Mouse (Mus musculus): ENCODE data around the gene Stab1. TPM values are rescaled to one million over a fixed set of nuclear protein-coding genes. Genes with fewer than 3 reads are reported as not detected.
A peak's percentile ranks its signal among the peaks of the same experiment; 100 is the strongest.

Gene Stab1
- polyA plus RNA-seq, 1 experiment from 2014 or later = 20.7 TPM

DNA sequence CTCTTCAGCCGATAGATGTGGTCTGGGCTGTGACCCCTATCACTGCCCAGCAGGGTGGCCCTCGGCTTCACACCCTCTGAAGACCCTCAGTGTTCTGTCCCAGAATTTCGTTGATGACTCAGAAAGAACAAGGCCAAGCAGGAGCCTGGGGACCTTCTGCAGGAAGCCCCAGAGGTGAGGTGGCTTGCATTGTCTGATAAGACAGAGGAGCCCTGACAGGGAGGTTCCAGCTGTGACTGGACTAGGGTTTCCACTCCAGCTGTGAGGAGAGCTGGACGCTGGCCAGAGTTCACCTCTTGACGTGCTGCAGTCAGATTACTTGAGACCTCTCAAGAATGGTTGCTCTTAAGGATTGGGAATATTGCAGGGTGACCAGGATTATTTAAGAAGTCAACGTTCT is 36.4 kb downstream of the Stab1 start:
- H3K27ac ChIP-seq = peak overlapping the region; percentile 98
- no peak for DNase-seq (ENCODE audit: extremely low spot score, low spot score)
- no peaks in the 10 kb centered on the region for H3K27me3 ChIP-seq (ENCODE audit: poor library complexity, severe bottlenecking)
- no peaks in the 10 kb centered on the region for H3K9me3 ChIP-seq
- WGBS = 14% methylated on average over 6 of the region's 6 CpGs
- peak overlapping the region; percentile 98 for H3K4me3 ChIP-seq
- peaks cover 63% of the 10 kb centered on the region for H3K4me1 ChIP-seq
- peaks cover 50% of the 10 kb centered on the region for H3K36me3 ChIP-seq (replicated peaks)

DNA sequence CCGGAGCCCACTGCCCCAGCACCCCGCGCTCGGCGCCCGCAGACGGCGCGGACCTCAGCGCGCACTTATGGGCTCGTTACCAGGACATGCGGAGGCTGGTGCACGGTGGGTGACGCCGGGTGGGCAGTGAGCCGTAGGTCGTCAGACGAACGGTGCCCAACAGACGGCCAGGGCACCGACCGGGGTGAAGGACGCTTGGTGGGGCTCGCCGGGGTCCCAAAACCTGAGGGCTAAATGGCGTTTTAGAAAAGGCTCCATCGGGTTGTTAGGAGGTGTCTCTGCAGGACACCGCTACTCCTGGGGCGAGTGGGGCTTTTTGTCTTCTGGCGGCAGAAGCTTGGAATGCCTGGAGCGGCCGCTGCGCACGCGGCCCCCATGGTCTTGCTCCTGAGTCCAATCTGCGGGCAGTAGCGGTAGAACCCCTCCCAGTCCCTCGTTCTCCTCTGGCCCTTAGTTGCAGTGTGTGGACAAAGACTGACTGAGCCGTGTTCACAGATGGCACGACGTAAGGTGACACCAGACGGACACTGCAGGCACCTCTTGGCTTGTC is 37.1 kb downstream of the Stab1 start:
- no peaks in the 10 kb centered on the region for H3K9me3 ChIP-seq
- peak overlapping the region; percentile 98 for H3K4me3 ChIP-seq
- H3K27me3 ChIP-seq (ENCODE audit: poor library complexity, severe bottlenecking) = no peaks in the 10 kb centered on the region
- peak; percentile 41 for DNase-seq (ENCODE audit: extremely low spot score, low spot score)
- 0% methylated on average over 43 of the region's 43 CpGs for WGBS
- H3K36me3 ChIP-seq (replicated peaks) = peaks cover 50% of the 10 kb centered on the region
- peak overlapping the region; percentile 98 for H3K27ac ChIP-seq
- peaks cover 69% of the 10 kb centered on the region for H3K4me1 ChIP-seq

DNA sequence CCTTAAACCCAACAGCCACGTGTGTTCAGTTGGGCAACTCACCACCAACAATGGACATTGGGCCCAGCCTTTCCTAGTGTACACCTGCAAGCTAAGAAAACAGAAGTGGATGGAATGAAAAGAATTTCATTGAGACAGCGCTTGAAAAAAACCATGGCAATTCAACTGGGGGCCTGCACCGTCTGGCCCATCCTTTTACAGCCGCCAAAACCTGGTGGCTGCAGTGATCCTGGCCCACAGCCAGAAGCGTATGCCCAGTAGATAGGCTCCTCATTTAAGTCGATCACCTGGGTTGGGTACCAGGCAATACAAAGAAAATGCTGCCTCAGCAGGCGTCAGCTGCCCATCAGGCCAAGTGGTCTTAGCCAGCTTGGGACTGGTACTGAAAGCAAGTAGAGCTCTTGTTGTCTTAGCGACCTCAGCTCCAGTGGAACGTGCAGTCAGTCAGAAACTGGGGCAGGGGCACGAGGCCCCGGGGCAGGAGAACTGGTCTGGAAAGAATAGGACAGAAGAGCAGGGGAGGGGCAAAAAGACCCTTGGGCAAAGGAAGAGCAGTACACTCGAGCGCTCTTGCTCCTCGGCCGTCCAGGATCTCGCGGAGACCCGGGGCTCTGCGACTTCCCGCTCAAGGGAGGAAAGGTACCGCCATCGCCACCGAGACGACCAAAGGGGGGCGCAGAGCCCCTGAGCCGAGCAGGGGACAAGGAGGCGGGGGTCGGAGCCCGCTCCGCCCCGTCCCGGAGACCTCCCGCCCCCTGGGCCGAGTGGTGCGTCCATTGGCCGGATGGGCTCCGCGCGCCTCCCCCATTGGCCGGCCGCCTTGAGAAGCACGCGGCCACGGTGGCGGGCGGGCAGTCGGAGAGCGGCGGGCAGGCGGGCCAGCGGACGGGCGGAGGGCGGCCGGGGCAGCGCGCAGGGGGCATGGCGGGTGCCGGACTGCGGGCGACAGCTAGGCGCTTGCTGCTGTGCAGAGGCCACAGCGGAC is 37.9 kb downstream of the Stab1 start, which contains the start of gene Nt5dc2:
Gene Nt5dc2, plus strand, starts transcription at position 818 of the 985 bp plus-strand sequence.
- 6% methylated on average over 50 of the region's 63 CpGs for WGBS

DNA sequence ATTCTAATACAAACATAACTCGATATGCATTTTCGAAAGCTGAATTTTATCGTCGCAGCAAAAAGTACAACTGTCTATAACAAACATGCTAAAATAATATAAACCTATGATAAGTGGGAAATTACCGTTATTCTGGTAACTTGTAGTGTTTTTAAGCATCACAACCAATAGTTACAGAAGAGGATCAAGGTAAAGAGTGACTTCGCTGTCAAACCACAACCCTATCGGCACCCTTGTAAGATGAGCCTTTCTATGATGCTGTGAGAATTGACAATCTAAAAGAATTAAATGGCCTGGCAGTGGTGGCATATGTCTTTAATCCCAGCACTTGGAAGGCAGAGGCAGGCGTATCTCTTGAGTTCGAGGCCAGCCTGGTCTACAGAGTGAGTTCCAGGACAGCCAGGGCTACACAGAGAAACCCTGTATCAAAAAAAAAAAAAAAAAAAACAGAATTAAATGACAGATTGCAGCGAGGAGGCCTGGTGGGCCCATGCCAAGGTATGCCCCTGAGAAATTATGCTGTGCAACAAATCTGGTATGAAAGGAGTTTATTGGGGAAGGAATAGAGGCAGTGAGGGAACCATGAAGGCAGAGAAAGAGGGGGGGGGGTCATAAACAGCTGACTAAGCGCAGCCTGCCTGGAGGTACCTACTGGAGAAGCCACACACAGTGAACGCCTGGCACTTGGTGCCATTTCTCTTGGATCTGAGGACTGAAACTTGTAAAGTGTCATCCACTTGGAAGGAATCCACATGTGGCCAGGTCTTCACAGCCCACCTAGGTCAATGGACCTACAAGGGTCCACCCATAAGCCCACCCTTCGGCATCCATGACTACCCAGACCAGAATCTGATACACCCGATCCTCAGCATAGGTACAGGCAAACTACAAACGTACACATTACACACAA is 38.9 kb downstream of the Stab1 start:
- Histone ChIP-seq H3K9me3 (no peaks in the 10 kb centered on the region), H3K27me3 (ENCODE audit: poor library complexity, severe bottlenecking) (no peaks in the 10 kb centered on the region), H3K36me3 (replicated peaks) (peaks cover 48% of the 10 kb centered on the region), H3K4me3 (peak overlapping the region; percentile 98), H3K4me1 (peaks cover 78% of the 10 kb centered on the region), H3K27ac (peak overlapping the region; percentile 98)
- DNase-seq (ENCODE audit: extremely low spot score, low spot score) = peak; percentile 14
- 70% methylated on average over 15 of the region's 15 CpGs for WGBS

More for the DNA sequence above, 37.9 kb downstream of the Stab1 start, which contains the start of gene Nt5dc2:
- Histone ChIP-seq H3K4me1 (peaks cover 74% of the 10 kb centered on the region), H3K9me3 (no peaks in the 10 kb centered on the region), H3K27ac (peak within 1 kb of the TSS; percentile 98), H3K36me3 (replicated peaks) (peaks cover 48% of the 10 kb centered on the region), H3K27me3 (ENCODE audit: poor library complexity, severe bottlenecking) (no peaks in the 10 kb centered on the region), H3K4me3 (peak within 1 kb of the TSS; percentile 98)
- DNase-seq (ENCODE audit: extremely low spot score, low spot score) = peak; percentile 90

DNA sequence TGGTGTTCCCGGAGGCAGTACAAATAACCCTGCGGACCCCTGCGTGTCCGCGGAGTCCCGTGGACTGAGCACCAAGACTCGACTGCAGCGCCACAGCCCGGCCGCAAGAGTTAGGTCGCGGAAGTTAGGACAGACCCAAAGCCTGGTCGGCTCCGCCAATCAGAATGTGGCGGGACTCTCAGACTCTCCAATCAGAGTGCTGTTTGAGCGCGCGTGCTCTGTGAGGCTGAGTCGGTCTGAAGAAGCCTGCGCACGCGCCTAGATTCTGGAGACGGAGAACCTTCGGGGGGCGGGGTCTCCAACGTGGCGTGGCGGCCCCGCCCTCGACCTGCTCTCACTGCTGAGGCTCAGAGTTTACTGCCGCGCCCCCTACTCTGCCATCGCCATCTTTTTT is 39.6 kb downstream of the Stab1 start, which contains the start of gene Smim4:
Gene Smim4, minus strand, starts transcription at position 131 of the 394 bp plus-strand sequence.
- WGBS = under 1% methylated on average over 33 of the region's 33 CpGs
- H3K27me3 ChIP-seq (ENCODE audit: poor library complexity, severe bottlenecking) = no peaks in the 10 kb centered on the region
- H3K36me3 ChIP-seq (replicated peaks) = peaks cover 48% of the 10 kb centered on the region
- no peaks in the 10 kb centered on the region for H3K9me3 ChIP-seq
- H3K27ac ChIP-seq = peak within 1 kb of the TSS; percentile 98
- peaks cover 74% of the 10 kb centered on the region for H3K4me1 ChIP-seq
- peak within 1 kb of the TSS; percentile 98 for H3K4me3 ChIP-seq
- peak; percentile 99 for DNase-seq (ENCODE audit: extremely low spot score, low spot score)

DNA sequence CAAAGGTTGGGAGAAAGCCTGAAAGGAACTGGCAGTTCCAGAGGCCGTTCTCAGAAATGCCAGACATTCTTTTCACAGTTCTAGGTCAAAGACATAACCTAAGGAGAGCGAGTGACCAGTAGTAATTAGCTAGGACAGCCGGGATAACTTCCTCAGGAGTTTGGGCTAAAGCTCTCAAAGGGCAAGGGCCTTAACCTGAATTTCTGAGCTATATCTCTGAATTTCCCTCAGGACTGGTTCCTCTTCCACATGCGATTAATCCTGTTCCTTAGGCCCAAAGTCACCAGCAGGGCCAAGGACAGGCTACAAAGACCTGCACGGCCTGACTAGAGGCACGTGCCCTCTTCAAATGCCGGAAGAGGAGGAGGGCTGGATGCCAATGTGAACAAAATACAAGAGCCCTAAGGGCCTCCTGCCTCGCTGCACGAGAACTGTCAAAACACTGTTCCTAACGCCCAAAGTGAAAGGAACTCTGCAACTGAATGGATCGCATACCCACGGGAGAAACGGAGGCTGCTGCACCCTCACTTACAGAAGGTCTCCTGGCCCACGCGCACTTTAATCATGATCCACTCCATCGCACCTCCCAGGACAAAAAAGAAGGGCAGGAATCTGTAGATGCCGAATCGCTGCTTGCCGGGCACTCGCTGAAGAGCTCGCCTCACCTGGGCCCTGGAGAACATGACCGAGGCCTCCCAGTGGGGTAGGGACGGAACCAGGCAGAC is 40.2 kb downstream of the Stab1 start:
- Histone ChIP-seq H3K27me3 (ENCODE audit: poor library complexity, severe bottlenecking) (no peaks in the 10 kb centered on the region), H3K27ac (peak overlapping the region; percentile 98), H3K4me1 (peaks cover 68% of the 10 kb centered on the region), H3K9me3 (no peaks in the 10 kb centered on the region), H3K36me3 (replicated peaks) (peaks cover 48% of the 10 kb centered on the region), H3K4me3 (peak overlapping the region; percentile 78)
- 2% methylated on average over 23 of the region's 23 CpGs for WGBS
- DNase-seq (ENCODE audit: extremely low spot score, low spot score) = peak; percentile 57

DNA sequence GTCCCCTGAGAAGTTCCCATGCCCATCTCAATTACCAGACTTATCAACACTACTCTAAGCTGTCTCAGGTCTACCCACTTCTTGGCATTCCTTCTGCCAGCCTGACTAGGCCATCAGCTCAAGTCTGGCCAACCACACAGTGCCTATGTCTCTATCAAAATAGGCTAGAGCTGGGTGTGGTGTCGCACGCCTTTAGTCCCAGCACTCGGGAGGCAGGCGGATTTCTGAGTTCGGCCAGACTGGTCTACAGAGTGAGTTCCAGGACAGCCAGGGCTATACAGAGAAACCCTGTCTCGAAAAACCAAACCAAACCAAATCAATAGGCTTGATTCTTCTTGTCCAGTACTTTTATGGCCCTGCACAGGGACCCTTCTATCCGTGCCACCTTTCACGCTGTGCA is 41.6 kb downstream of the Stab1 start:
- peak; percentile 13 for DNase-seq (ENCODE audit: extremely low spot score, low spot score)
- H3K4me3 ChIP-seq = peak overlapping the region; percentile 78
- no peaks in the 10 kb centered on the region for H3K9me3 ChIP-seq
- H3K4me1 ChIP-seq = peaks cover 54% of the 10 kb centered on the region
- no peaks in the 10 kb centered on the region for H3K27me3 ChIP-seq (ENCODE audit: poor library complexity, severe bottlenecking)
- H3K36me3 ChIP-seq (replicated peaks) = peaks cover 52% of the 10 kb centered on the region
- 94% methylated on average over 8 of the region's 8 CpGs for WGBS
- no peak overlapping the region for H3K27ac ChIP-seq

DNA sequence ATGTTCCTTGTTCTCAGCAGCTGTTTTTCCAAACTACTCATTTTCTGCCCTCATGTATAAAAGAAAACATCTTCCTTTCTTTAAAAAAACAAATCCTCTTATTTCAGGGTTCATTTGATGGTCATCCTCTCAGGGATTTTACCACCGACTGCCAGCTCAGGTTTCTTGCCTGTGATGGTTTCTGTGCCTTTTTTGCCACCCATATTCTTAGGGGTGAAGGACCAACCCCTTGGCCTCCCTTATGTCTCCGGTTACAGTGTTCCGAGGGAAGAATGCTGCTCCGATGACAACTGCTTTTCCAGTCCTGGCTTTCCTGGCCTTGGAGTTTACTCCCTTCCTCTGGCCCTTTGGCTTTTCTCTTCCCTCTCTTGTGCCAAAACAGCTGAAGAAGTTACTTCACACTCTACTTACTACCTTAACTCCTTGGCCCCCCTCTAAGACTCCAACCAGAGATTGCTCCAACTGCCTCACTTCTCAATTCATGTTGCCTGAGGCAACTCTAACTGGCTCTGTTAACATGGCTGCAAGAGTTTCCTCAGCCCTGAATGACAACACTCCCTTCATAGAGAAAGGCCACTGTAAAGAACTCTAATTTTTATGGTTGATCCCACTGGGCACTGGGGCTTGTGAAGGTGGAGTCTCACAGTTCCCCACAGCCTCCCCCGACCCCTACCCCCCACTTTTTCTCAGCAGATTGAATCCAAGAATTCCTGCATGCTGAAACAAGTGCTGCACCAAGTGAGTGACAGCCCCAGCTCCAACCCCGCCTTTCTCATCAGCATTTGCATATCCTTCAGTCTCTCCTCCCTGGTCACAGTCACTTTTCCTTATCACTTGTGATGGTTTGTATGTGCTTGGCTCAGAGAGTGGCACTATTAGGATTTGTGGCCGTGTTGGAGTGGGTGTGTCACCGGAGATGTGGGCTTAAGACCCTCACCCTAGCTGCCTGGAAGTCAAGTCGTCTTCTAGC is 43.0 kb downstream of the Stab1 start:
- Histone ChIP-seq H3K4me1 (peaks cover 44% of the 10 kb centered on the region), H3K27ac (peak overlapping the region; percentile 51; the same call in 1 of the 2 replicates), H3K9me3 (no peaks in the 10 kb centered on the region), H3K36me3 (replicated peaks) (peaks cover 64% of the 10 kb centered on the region), H3K4me3 (0 out of 2 replicates have a peak overlapping the region, but pooled peaks have one; percentile 20), H3K27me3 (ENCODE audit: poor library complexity, severe bottlenecking) (no peaks in the 10 kb centered on the region)
- WGBS = 69% methylated on average over 9 of the region's 9 CpGs
- peak; percentile 14 for DNase-seq (ENCODE audit: extremely low spot score, low spot score)

DNA sequence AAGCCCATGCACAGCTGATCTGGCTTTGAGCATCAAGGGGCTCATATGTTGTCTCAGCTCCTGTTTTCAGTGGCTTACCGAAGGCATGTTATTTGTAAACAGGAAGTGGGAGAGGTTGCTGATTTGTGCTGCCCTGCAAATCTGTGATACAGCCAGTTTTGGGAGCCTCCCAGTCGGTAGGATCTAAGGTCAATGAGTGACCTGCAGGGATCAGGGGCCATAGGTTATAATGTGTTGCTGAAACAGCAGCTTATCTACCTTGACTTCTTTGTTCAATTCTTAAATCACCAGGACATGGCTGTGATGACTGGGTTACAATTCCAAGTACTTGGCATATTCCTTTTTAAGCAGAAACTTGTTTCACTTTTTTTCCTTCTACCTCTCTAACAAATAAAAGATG is 52.9 kb downstream of the Stab1 start:
- Histone ChIP-seq H3K36me3 (replicated peaks) (peaks cover 95% of the 10 kb centered on the region), H3K4me3 (no peak overlapping the region), H3K27me3 (ENCODE audit: poor library complexity, severe bottlenecking) (no peaks in the 10 kb centered on the region), H3K4me1 (no peaks in the 10 kb centered on the region), H3K27ac (no peak overlapping the region), H3K9me3 (no peaks in the 10 kb centered on the region)
- 79% methylated on average over 2 of the region's 2 CpGs for WGBS
- DNase-seq (ENCODE audit: extremely low spot score, low spot score) = no peak

DNA sequence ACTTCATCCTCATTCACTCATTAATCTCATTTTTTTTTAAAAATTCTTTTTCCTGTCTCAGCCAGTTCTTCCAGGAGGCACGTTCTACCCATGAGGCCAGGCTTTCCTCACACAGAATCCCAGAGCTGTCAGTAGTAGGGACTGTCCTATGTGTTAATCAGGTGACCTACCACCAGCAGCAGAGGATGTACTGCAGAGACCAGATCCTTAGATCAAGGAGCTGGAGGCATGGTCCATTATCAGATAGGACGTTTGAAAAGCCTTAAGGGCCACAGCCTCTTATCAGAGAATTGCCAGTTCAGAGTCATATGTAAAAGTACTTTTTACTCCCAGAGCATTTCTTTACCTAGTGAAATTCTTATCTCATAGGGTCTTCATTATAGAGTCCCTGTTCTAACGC is 54.4 kb downstream of the Stab1 start:
- 89% methylated on average over 3 of the region's 3 CpGs for WGBS
- Histone ChIP-seq H3K27me3 (ENCODE audit: poor library complexity, severe bottlenecking) (no peaks in the 10 kb centered on the region), H3K27ac (no peak overlapping the region), H3K4me3 (no peak overlapping the region), H3K36me3 (replicated peaks) (peaks cover 100% of the 10 kb centered on the region), H3K4me1 (no peaks in the 10 kb centered on the region), H3K9me3 (no peaks in the 10 kb centered on the region)
- DNase-seq (ENCODE audit: extremely low spot score, low spot score) = no peak

DNA sequence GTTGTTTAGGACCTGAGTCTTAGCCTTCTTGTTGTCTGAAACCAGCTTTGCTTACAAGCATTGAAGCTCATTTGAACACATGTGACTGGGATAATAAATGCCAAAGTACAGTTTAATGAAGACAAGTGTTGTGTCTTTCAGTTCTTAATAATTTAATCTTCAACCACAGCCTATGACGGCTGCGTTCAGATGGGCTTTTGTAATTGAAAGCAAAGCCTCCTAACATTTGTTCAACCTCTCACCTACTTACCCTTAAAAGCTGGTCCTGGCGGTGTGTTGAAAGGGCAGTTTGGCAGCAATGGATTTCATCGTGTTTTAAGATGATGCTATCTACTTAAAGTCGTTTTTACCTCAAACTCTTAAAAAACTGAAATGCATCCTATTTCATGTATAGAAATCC is 56.3 kb downstream of the Stab1 start:
- Histone ChIP-seq H3K4me3 (no peak overlapping the region), H3K27me3 (ENCODE audit: poor library complexity, severe bottlenecking) (no peaks in the 10 kb centered on the region), H3K9me3 (no peaks in the 10 kb centered on the region), H3K27ac (no peak overlapping the region), H3K4me1 (no peaks in the 10 kb centered on the region), H3K36me3 (replicated peaks) (peaks cover 100% of the 10 kb centered on the region)
- WGBS = 93% methylated on average over 5 of the region's 5 CpGs
- DNase-seq (ENCODE audit: extremely low spot score, low spot score) = no peak

Measured in forebrain, embryonic 10.5 days (tissue).